Mouse (Mus musculus): ENCODE measurements at regions not wholly inside any gene's neighbourhood (a gene's known extent, or its start where the extent isn't known, plus 50 kb on each side); places are given as distances from the start of the nearest gene placed in this dataset.

DNA sequence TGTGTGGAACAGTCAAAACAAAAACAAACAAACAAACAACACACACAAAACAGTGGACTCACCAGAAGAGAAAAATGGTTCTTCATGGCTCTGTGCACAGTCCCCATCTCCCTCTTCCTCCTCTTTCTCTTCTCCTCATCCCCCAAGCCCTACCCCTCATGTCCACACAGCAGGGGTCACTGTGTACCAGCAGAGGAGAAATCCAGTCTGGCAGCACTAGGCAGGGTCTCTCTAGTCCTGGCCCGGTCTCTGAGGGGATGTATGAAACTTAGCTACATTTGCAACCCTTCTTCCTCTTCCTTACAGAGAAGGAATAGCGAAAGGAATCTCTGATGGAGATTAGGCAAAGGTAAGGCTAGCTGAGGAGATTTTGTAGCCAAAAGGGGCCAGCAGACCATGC lies 349.1 kb downstream of the Gm45692 start:
- TF ChIP-seq CTCF (IDR thresholded peaks at IDR 0.05; ENCODE audit: low read depth, low read length) = no peak
- TF ChIP-seq POLR2A (IDR thresholded peaks at IDR 0.05; ENCODE audit: borderline replicate concordance, low read depth, low read length) = no peak
